Mouse (Mus musculus) central nervous system, embryonic 11.5 days (tissue): ENCODE measurements around the gene Selenos. TPM values are rescaled to one million over a fixed set of nuclear protein-coding genes. Genes with fewer than 3 reads are reported as not detected.

Source experiments
- polyA plus RNA-seq: library from polyadenylated mRNA; depleted of rRNA; stranded (reverse); fragments of >200 nt; gene quantifications from 2 replicates; pipeline ENCODE4 v1.2.3, GENCODE M21; 2012; rRNA removed

Gene Selenos
- polyA plus RNA-seq: 59.4 and 62.6 TPM in 2 replicates

GRCm38 (mm10) chr7:66079364-66080230 is at the start of gene Selenos:
Gene Selenos, plus strand, starts transcription at chr7:66079649.

GRCm38 (mm10) chr7:66043552-66044459 is 35.6 kb upstream of the Selenos start, which contains the start of gene Gm45213:
Gene Gm45213, plus strand, starts transcription at chr7:66043602.

GRCm38 (mm10) chr7:66058703-66059102 is 20.7 kb upstream of the Selenos start, which contains the start of gene Snrpa1:
Gene Snrpa1, plus strand, starts transcription at chr7:66059003.

GRCm38 (mm10) chr7:66108961-66109854 is 29.8 kb downstream of the Selenos start, which contains the start of gene Chsy1:
Gene Chsy1, plus strand, starts transcription at chr7:66109515.

Other genes starting within 250 kb of the Selenos start
- gene Pcsk6, start 217.9 kb upstream of the Selenos start, polyA plus RNA-seq: 3.4 and 6.0 TPM in 2 replicates
- not detected in 2 replicates for gene Gm45213, start 36.0 kb upstream of the Selenos start, polyA plus RNA-seq
- gene Snrpa1, start 20.6 kb upstream of the Selenos start, polyA plus RNA-seq: 102 and 266 TPM in 2 replicates
- 21.1 and 32.0 TPM in 2 replicates for gene Chsy1, start 29.9 kb downstream of the Selenos start, polyA plus RNA-seq